Mouse (Mus musculus): ENCODE results near the gene Ntm. TPM values are rescaled to one million over a fixed set of nuclear protein-coding genes. Genes with fewer than 3 reads are reported as not detected.
A peak's percentile ranks its signal among the peaks of the same experiment; 100 is the strongest.

Ntm gene
- polyA plus RNA-seq, 1 experiment from 2014 or later, result 51.8 TPM

GRCm38 (mm10) chr9:29796281-29796680 lies 166.7 kb downstream of the Ntm start:
- no peak for ATAC-seq (ENCODE audit: insufficient number of reproducible peaks, low FRiP score)
- Histone ChIP-seq H3K4me3 (no peak overlapping the region), H3K4me1 (replicated peaks) (no peaks in the 10 kb centered on the region), H3K9me3 (replicated peaks) (no peaks in the 10 kb centered on the region), H3K36me3 (no peaks in the 10 kb centered on the region), H3K27ac (ENCODE audit: poor library complexity, severe bottlenecking) (no peak overlapping the region), H3K27me3 (replicated peaks) (no peaks in the 10 kb centered on the region), H3K4me2 (no peak overlapping the region), H3K9ac (no peak overlapping the region)
- 83% methylated on average over 4 of the region's 4 CpGs for WGBS

GRCm38 (mm10) chr9:29791199-29791915 lies 171.6 kb downstream of the Ntm start:
- Histone ChIP-seq H3K9ac (no peak overlapping the region), H3K36me3 (no peaks in the 10 kb centered on the region), H3K9me3 (replicated peaks) (no peaks in the 10 kb centered on the region), H3K4me1 (replicated peaks) (no peaks in the 10 kb centered on the region), H3K27me3 (replicated peaks) (no peaks in the 10 kb centered on the region), H3K27ac (ENCODE audit: poor library complexity, severe bottlenecking) (no peak overlapping the region), H3K4me3 (no peak overlapping the region), H3K4me2 (no peak overlapping the region)
- 76% methylated on average over 10 of the region's 10 CpGs for WGBS
- no peak for ATAC-seq (ENCODE audit: insufficient number of reproducible peaks, low FRiP score)

GRCm38 (mm10) chr9:29790017-29790416 lies 172.9 kb downstream of the Ntm start:
- no peak overlapping the region for H3K4me3 ChIP-seq
- no peaks in the 10 kb centered on the region for H3K9me3 ChIP-seq (replicated peaks)
- 56% methylated on average over 4 of the region's 4 CpGs for WGBS
- no peak overlapping the region for H3K27ac ChIP-seq (ENCODE audit: poor library complexity, severe bottlenecking)
- no peak for ATAC-seq (ENCODE audit: insufficient number of reproducible peaks, low FRiP score)
- no peaks in the 10 kb centered on the region for H3K27me3 ChIP-seq (replicated peaks)
- H3K4me1 ChIP-seq (replicated peaks), result no peaks in the 10 kb centered on the region
- H3K9ac ChIP-seq, result no peak overlapping the region
- H3K36me3 ChIP-seq, result no peaks in the 10 kb centered on the region
- no peak overlapping the region for H3K4me2 ChIP-seq

GRCm38 (mm10) chr9:29788855-29789254 lies 174.1 kb downstream of the Ntm start:
- Histone ChIP-seq H3K9me3 (replicated peaks) (no peaks in the 10 kb centered on the region), H3K27ac (ENCODE audit: poor library complexity, severe bottlenecking) (no peak overlapping the region), H3K36me3 (no peaks in the 10 kb centered on the region), H3K4me2 (no peak overlapping the region), H3K4me1 (replicated peaks) (no peaks in the 10 kb centered on the region), H3K9ac (no peak overlapping the region), H3K27me3 (replicated peaks) (no peaks in the 10 kb centered on the region), H3K4me3 (no peak overlapping the region)
- no peak for ATAC-seq (ENCODE audit: insufficient number of reproducible peaks, low FRiP score)
- WGBS, result 78% methylated on average over 9 of the region's 9 CpGs

- 76% methylated on average over 4 of the region's 4 CpGs for WGBS
- Histone ChIP-seq H3K4me2 (no peak overlapping the region), H3K27me3 (replicated peaks) (no peaks in the 10 kb centered on the region), H3K9ac (no peak overlapping the region), H3K4me1 (replicated peaks) (no peaks in the 10 kb centered on the region), H3K27ac (ENCODE audit: poor library complexity, severe bottlenecking) (no peak overlapping the region), H3K9me3 (replicated peaks) (no peaks in the 10 kb centered on the region), H3K4me3 (no peak overlapping the region), H3K36me3 (no peaks in the 10 kb centered on the region)
- ATAC-seq (ENCODE audit: insufficient number of reproducible peaks, low FRiP score), result no peak
Observed at GRCm38 (mm10) chr9:29787408-29787807, 175.5 kb downstream of the Ntm start.

- Histone ChIP-seq H3K27me3 (replicated peaks) (no peaks in the 10 kb centered on the region), H3K9me3 (replicated peaks) (no peaks in the 10 kb centered on the region), H3K4me3 (no peak overlapping the region), H3K4me1 (replicated peaks) (peaks cover 7% of the 10 kb centered on the region; the same call in 1 of the 2 replicates), H3K9ac (no peak overlapping the region), H3K4me2 (no peak overlapping the region), H3K36me3 (no peaks in the 10 kb centered on the region), H3K27ac (ENCODE audit: poor library complexity, severe bottlenecking) (no peak overlapping the region)
- 60% methylated on average over 4 of the region's 4 CpGs for WGBS
- no peak for ATAC-seq (ENCODE audit: insufficient number of reproducible peaks, low FRiP score)
Observed at GRCm38 (mm10) chr9:29782697-29783096, 180.2 kb downstream of the Ntm start.

- Histone ChIP-seq H3K4me1 (replicated peaks) (peaks cover 7% of the 10 kb centered on the region; the same call in 1 of the 2 replicates), H3K9me3 (replicated peaks) (no peaks in the 10 kb centered on the region), H3K27ac (ENCODE audit: poor library complexity, severe bottlenecking) (no peak overlapping the region), H3K36me3 (no peaks in the 10 kb centered on the region), H3K9ac (no peak overlapping the region), H3K4me3 (no peak overlapping the region), H3K4me2 (no peak overlapping the region), H3K27me3 (replicated peaks) (no peaks in the 10 kb centered on the region)
- WGBS, result 64% methylated on average over 7 of the region's 7 CpGs
- ATAC-seq (ENCODE audit: insufficient number of reproducible peaks, low FRiP score), result no peak
Observed at GRCm38 (mm10) chr9:29779739-29780138, 183.2 kb downstream of the Ntm start.

GRCm38 (mm10) chr9:29776951-29777350 lies 186.0 kb downstream of the Ntm start:
- no peaks in the 10 kb centered on the region for H3K27me3 ChIP-seq (replicated peaks)
- WGBS, result 83% methylated on average over 3 of the region's 3 CpGs

GRCm38 (mm10) chr9:29776542-29776941 lies 186.4 kb downstream of the Ntm start:
- Histone ChIP-seq H3K27ac (ENCODE audit: poor library complexity, severe bottlenecking) (no peak overlapping the region), H3K4me3 (no peak overlapping the region), H3K4me1 (replicated peaks) (peaks cover 16% of the 10 kb centered on the region), H3K9ac (no peak overlapping the region), H3K36me3 (no peaks in the 10 kb centered on the region), H3K4me2 (no peak overlapping the region), H3K27me3 (replicated peaks) (no peaks in the 10 kb centered on the region), H3K9me3 (replicated peaks) (no peaks in the 10 kb centered on the region)
- WGBS, result 55% methylated on average over 4 of the region's 4 CpGs
- no peak for ATAC-seq (ENCODE audit: insufficient number of reproducible peaks, low FRiP score)

More at GRCm38 (mm10) chr9:29776951-29777350, 186.0 kb downstream of the Ntm start:
- H3K36me3 ChIP-seq, result no peaks in the 10 kb centered on the region
- no peak overlapping the region for H3K4me3 ChIP-seq
- no peak overlapping the region for H3K9ac ChIP-seq
- no peaks in the 10 kb centered on the region for H3K9me3 ChIP-seq (replicated peaks)
- ATAC-seq (ENCODE audit: insufficient number of reproducible peaks, low FRiP score), result no peak
- H3K4me2 ChIP-seq, result no peak overlapping the region
- no peak overlapping the region for H3K27ac ChIP-seq (ENCODE audit: poor library complexity, severe bottlenecking)
- peaks cover 13% of the 10 kb centered on the region for H3K4me1 ChIP-seq (replicated peaks)

GRCm38 (mm10) chr9:29776030-29776429 lies 186.9 kb downstream of the Ntm start:
- WGBS, result 81% methylated on average over 4 of the region's 4 CpGs
- H3K9me3 ChIP-seq (replicated peaks), result no peaks in the 10 kb centered on the region
- ATAC-seq (ENCODE audit: insufficient number of reproducible peaks, low FRiP score), result no peak

GRCm38 (mm10) chr9:29772625-29773388 lies 190.1 kb downstream of the Ntm start:
- 70% methylated on average over 11 of the region's 11 CpGs for WGBS
- H3K4me3 ChIP-seq, result no peak overlapping the region
- ATAC-seq (ENCODE audit: insufficient number of reproducible peaks, low FRiP score), result no peak
- H3K9me3 ChIP-seq (replicated peaks), result no peaks in the 10 kb centered on the region
- no peak overlapping the region for H3K9ac ChIP-seq
- H3K4me1 ChIP-seq (replicated peaks), result peaks cover 12% of the 10 kb centered on the region
- H3K36me3 ChIP-seq, result no peaks in the 10 kb centered on the region
- no peaks in the 10 kb centered on the region for H3K27me3 ChIP-seq (replicated peaks)
- peak overlapping the region; percentile 32; the same call in 1 of the 2 replicates for H3K27ac ChIP-seq (ENCODE audit: poor library complexity, severe bottlenecking)
- no peak overlapping the region for H3K4me2 ChIP-seq

More at GRCm38 (mm10) chr9:29776030-29776429, 186.9 kb downstream of the Ntm start:
- Histone ChIP-seq H3K9ac (no peak overlapping the region), H3K27ac (ENCODE audit: poor library complexity, severe bottlenecking) (no peak overlapping the region), H3K36me3 (no peaks in the 10 kb centered on the region), H3K27me3 (replicated peaks) (no peaks in the 10 kb centered on the region), H3K4me2 (no peak overlapping the region), H3K4me1 (replicated peaks) (peaks cover 19% of the 10 kb centered on the region), H3K4me3 (no peak overlapping the region)
